Mouse (Mus musculus) left cerebral cortex, adult 18-20 months (tissue): ENCODE results near the gene Bivm. TPM values are rescaled to one million over a fixed set of nuclear protein-coding genes. Genes with fewer than 3 reads are reported as not detected.

Source experiments
- DNase-seq, 2 experiments: peaks; one replicate each; pipeline ENCODE4 v3.0.0; 2021 to 2022; ENCODE audit warnings: low spot score in 2 of 2, mixed read lengths in 1 of 2
- long read RNA-seq, 2 experiments: library from polyadenylated mRNA; stranded (forward); transcript quantifications; one replicate each; pipeline ENCODE4 v2.0.0; 2021
- total RNA-seq, 2 experiments: library from RNA; stranded (reverse); gene quantifications; 2 replicates each; pipeline ENCODE4 v1.2.3; 2021

The Bivm gene
- 10 to 100 TPM; 30.0 to 34.6 TPM for total RNA-seq
- long read RNA-seq, experiment 1, transcript Bivm-202 (10 exons, 3,570 nt), result major isoform, 8 of 21 reads
- long read RNA-seq, experiment 1, partial matches to known transcripts, result 3 of 21 reads
- long read RNA-seq, experiment 1, other reads (novel, unspliced or antisense), result 9 of 21 reads
- long read RNA-seq, experiment 2, partial matches to known transcripts, result 0 of 3 reads
- long read RNA-seq, experiment 2, other reads (novel, unspliced or antisense), result 0 of 3 reads

- peak; percentile 84 to 88 for DNase-seq
Observed at GRCm38 (mm10) chr1:44118239-44119054, at the start of gene Bivm, which contains the start of gene Kdelc1. Gene Bivm (plus strand): TSS chr1:44118957. Gene Kdelc1 (minus strand): TSS chr1:44118808.

- DNase-seq, result peak; percentile 8 to 10
Observed at GRCm38 (mm10) chr1:44101448-44102225, 17.1 kb upstream of the Bivm start.

- DNase-seq, result peak; percentile 93 to 96
Observed at GRCm38 (mm10) chr1:44102259-44102717, 16.5 kb upstream of the Bivm start, which contains the start of gene Tex30. Gene Tex30 (minus strand): TSS chr1:44102441.

GRCm38 (mm10) chr1:44102939-44103338 lies 15.8 kb upstream of the Bivm start:
- DNase-seq, result no peak

DNA sequence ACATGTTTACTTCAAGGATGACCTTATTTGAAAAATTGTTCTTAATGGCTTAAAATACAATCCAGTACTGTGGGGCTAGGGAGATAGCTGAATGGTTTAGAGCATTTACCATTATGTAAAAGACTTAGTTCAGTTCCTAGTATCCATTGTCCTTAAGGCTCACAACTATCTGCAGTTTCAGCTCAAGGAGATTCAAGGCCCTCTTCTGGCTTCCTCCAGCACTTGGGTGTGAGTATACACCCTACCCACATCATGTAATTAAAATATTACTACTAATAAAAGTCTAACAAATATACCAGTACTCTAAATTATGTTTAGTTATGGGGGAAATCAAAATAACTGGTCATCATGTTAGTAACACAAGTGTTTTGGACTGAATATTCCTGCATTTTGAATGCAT lies 1.2 kb upstream of the Bivm start:
- DNase-seq, result no peak

- DNase-seq, result peak; percentile 79 to 84
Observed at GRCm38 (mm10) chr1:44119201-44120073, 680 bp downstream of the Bivm start.

DNA sequence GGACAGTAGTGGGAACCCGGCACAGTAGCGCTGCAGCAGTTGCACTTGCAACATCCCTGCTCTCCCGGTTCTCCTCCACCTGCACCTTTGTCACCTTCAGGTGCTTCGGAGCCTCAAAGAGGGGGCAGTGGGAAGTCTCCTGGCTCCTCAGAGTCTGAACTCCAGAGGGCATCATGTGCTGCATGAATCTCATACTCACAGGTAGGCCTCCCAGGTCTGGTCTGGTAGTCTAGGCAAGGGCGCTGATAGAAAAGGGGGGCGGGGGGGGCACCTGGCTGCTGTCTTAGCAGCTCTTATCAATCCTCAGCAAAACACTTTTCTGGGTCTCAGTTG lies 1.3 kb downstream of the Bivm start:
- DNase-seq, result no peak

DNA sequence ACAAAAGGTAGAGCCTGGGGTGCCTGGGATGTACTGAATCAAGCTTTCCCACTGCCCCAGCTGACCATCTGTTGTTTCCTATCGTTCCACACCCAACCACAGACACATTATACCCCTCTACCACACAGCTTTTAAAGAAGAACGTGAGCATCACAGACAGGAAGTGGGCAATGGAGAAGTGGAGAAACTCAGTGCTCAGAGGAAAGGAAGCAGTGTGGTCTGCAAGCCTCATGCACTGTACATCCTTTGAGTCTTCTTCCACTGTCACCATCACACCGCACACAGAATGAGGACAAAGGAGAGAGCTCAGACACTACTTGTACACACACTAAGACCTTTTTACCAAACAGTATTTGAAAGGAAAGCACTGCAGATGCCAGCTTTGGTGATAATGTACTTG lies 3.5 kb downstream of the Bivm start:
- no peak for DNase-seq

DNA sequence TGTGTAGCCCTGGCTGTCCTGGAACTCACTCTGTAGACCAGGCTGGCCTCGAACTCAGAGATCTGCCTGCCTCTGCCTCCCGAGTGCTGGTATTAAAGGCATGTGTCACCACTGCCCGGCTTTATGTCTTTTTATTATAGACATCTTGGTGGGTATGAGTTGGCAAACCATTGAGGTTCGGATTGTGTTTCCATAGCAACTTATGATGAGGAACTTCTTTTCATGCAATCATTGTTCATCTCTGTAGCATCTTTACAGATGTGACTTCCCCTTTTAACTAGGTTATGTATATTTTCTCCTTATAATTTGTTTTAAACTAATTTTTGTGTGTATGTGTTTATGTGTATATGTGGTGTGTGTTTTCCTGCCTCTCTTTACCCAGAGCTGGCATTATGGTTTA lies 6.8 kb downstream of the Bivm start:
- no peak for DNase-seq

DNA sequence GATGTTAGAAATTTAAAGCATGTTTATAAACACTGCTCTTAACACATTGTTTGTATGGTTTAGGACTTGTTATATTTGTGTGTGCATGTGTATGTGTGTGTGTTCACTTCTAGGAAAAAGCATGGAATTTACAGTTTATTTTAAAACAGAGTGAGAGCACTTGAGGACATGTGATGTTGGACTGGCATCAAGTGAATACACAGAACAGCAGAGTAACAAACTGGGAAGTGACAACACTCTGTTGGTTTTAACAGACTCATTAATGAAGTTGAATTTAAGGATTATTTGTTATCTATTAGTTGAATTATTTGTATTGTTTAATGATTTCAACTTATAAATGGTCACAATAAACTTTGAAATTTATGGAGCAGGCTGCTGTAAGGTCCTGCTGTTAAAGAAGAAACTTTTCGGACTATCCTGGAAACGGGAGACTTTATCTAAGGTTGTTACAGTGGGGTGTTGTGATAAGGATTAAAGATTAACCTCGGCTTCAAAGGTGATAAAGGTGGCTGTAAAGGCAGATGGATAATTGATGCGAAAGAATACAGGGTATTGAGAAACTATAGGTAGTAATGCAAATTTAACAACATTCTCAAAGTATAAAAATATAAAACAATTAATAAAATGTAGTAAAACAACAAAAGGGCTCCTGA lies 11.3 kb downstream of the Bivm start:
- no peak for DNase-seq

DNA sequence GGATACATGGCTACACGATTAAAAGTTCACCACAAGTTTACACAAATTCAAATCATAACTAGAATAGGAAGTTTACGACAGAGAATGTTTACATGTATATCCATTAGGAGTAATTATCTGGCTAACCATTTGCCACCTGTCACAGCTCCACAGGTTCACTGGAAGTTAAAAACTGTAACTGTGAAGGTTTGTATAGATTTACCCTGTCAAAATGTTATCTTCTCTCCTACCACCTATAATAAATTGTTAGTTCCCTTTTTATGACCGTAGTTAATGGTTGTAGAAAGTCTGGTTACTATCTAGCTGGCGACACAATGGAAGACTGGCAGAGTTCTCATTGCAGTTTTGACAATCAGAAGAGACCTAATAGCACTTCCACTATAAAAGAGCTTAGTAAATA lies 21.5 kb downstream of the Bivm start:
- DNase-seq, result no peak

- DNase-seq, result peak; percentile 12 to 26
Observed at GRCm38 (mm10) chr1:44142747-44143146, 24.0 kb downstream of the Bivm start.

DNA sequence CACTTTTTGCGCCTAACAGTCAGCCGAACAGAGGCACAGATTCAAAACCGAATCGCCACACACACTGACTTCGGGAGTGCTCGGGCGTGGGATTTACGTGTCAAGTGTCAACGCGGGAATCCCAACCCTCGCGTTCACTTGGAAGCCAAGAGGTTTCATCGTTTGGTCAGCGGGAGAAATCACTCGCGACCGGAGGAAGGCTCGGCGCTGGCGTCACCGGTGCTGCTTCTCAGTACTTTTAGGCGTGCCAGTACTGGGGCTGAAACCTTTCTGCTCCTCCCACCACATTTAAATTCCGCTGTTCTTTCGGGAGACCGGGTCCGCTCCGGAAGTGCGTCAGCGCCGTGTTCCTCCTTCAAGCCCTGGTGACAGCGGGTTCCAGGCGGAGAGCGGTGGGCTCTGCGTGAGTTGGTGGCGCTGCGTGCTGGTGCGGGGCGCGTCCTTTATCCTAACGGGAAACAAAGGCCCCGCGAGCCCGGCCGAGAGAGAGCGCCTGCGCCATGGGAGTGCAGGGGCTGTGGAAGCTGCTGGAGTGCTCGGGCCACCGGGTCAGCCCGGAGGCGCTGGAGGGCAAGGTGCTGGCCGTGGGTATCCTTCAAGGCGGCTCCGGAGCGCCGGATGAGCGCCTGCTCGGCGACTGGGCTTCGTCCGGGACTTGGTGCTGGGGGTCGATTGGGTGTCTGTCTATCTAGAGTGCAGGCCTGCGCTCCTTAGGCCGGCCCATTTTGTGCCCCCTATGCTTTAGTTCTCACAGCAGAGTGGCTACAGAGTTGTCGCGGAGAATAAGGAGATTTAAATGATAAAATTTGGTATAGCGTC lies 29.0 kb downstream of the Bivm start, which contains the start of gene Ercc5:
Gene Ercc5 (plus strand): TSS at position 182 of the 819 bp plus-strand sequence.
- DNase-seq, result peak; percentile 79 to 90

- DNase-seq, result no peak
Observed at GRCm38 (mm10) chr1:44148706-44149105, 29.9 kb downstream of the Bivm start.

DNA sequence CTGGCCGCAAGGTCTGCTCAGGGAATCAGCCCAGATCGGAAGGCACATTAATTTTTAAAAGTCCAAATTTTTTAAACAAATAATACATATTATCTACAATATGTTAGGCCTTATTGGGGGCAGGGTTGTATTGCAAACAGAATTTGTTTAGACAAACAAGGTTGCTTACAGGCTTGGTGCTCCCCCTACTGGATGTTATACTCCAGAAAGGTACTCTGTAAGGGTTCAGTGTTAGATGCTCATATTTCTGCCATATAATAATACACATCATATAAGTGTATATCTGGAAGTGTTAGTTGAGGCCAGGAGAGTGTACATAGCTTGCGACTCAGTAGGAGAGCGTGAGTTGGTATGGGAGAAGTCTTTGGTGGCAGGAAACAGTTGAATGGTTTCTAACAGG lies 36.5 kb downstream of the Bivm start:
- DNase-seq, result no peak

- DNase-seq, result no peak
Observed at GRCm38 (mm10) chr1:44158317-44158716, 39.6 kb downstream of the Bivm start.

GRCm38 (mm10) chr1:44161818-44162217 lies 43.1 kb downstream of the Bivm start:
- no peak for DNase-seq

GRCm38 (mm10) chr1:44162389-44162788 lies 43.6 kb downstream of the Bivm start:
- DNase-seq, result no peak

GRCm38 (mm10) chr1:44167859-44168383 lies 49.2 kb downstream of the Bivm start:
- DNase-seq, result no peak
